Mouse (Mus musculus) intestine, postnatal 0 days (tissue): Measurements from ENCODE around the gene Fam83e. TPM values are rescaled to one million over a fixed set of nuclear protein-coding genes. Genes with fewer than 3 reads are reported as not detected.

Experiments used
- ATAC-seq: fragments of 200-750 bp; cut with Nextera tagmentation; 2 replicates; pipeline ENCODE4 v1.8.0; 2017; ENCODE audit warnings: mild to moderate bottlenecking, moderate TSS enrichment, moderate library complexity
- H3K27ac ChIP-seq: fragments of 300-500 bp; sonication (generic); 2 replicates; pipeline ENCODE4 v1.5.1; 2014; ENCODE audit warnings: mild to moderate bottlenecking, low read depth, low read length, moderate library complexity
- H3K27me3 ChIP-seq: fragments of 300-500 bp; sonication (generic); replicated peaks from 2 replicates; pipeline ENCODE4 v1.6.1; 2014; ENCODE audit warnings: low read length, mixed read lengths; ENCODE audit not compliant: control insufficient read depth, insufficient read depth
- H3K36me3 ChIP-seq: fragments of 300-500 bp; sonication (generic); 2 replicates; pipeline ENCODE4 v1.6.1; 2014; ENCODE audit warnings: mild to moderate bottlenecking, moderate library complexity; ENCODE audit not compliant: control insufficient read depth, insufficient read depth
- H3K4me1 ChIP-seq: fragments of 300-500 bp; sonication (generic); replicated peaks from 2 replicates; pipeline ENCODE4 v1.6.1; 2014; ENCODE audit warnings: antibody characterized with exemption, low read length, mixed read lengths; ENCODE audit not compliant: control insufficient read depth, insufficient read depth
- H3K4me2 ChIP-seq: fragments of 300-500 bp; sonication (generic); replicated peaks from 2 replicates; pipeline ENCODE4 v1.6.1; 2014; ENCODE audit warnings: low read depth, mild to moderate bottlenecking, moderate library complexity
- H3K4me3 ChIP-seq: fragments of 300-500 bp; sonication (generic); 2 replicates; pipeline ENCODE4 v1.5.1; 2014; ENCODE audit warnings: low read depth, low read length
- H3K9ac ChIP-seq: fragments of 300-500 bp; sonication (generic); 2 replicates; pipeline ENCODE4 v1.6.1; 2014; ENCODE audit warnings: mild to moderate bottlenecking, low read depth, low read length
- H3K9me3 ChIP-seq: fragments of 300-500 bp; sonication (generic); 2 replicates; pipeline ENCODE4 v1.6.1; 2016; ENCODE audit warnings: mixed run types; ENCODE audit not compliant: control insufficient read depth
- CTCF ChIP-seq: sonication (generic); IDR thresholded peaks from 2 replicates; pipeline ENCODE4 v1.5.1; 2016; ENCODE audit warnings: low read depth, mild to moderate bottlenecking, control low read depth, antibody characterized with exemption, moderate library complexity
- WGBS: fragments of 180-500 bp; shearing (Covaris S2); extraction: QIAGEN DNeasy Blood & Tissue Kit; methylation state at CpG from one replicate; pipeline ENCODE4 v1.1.7; 2014; 5-methylcytosine and 5-hydroxymethylcytosine counted together
- polyA plus RNA-seq: library from polyadenylated mRNA; unstranded; fragments of >200 nt; fragmentation: Nextera tagmentation; extraction: Ambion mirVana; gene quantifications from 2 replicates; pipeline ENCODE4 v1.2.1, GENCODE M21; 2015

Gene Fam83e
- polyA plus RNA-seq, 1 experiment from 2014 or later, result 16.7 TPM

GRCm38 (mm10) chr7:45766764-45767163 lies 45.8 kb downstream of the Fam83e start:
- no peak overlapping the region for H3K9ac ChIP-seq
- H3K27me3 ChIP-seq, result no peaks in the 10 kb centered on the region
- no peak overlapping the region for H3K27ac ChIP-seq
- no peak for ATAC-seq
- 52% methylated on average over 8 of the region's 8 CpGs for WGBS
- no peaks in the 10 kb centered on the region for H3K4me1 ChIP-seq
- no peaks in the 10 kb centered on the region for H3K9me3 ChIP-seq
- H3K4me3 ChIP-seq, result no peak overlapping the region
- TF ChIP-seq CTCF, result no peak
- no peak overlapping the region for H3K4me2 ChIP-seq
- no peaks in the 10 kb centered on the region for H3K36me3 ChIP-seq

GRCm38 (mm10) chr7:45767500-45767899 lies 46.5 kb downstream of the Fam83e start:
- H3K27me3 ChIP-seq, result no peaks in the 10 kb centered on the region
- no peaks in the 10 kb centered on the region for H3K36me3 ChIP-seq
- H3K9me3 ChIP-seq, result no peaks in the 10 kb centered on the region
- no peak overlapping the region for H3K4me3 ChIP-seq
- 95% methylated on average over 6 of the region's 6 CpGs for WGBS
- no peak overlapping the region for H3K27ac ChIP-seq
- no peaks in the 10 kb centered on the region for H3K4me1 ChIP-seq
- H3K9ac ChIP-seq, result no peak overlapping the region
- TF ChIP-seq CTCF, result 0 out of 2 replicates have a peak, but pooled peaks have one; percentile 22
- ATAC-seq, result no peak
- H3K4me2 ChIP-seq, result no peak overlapping the region

GRCm38 (mm10) chr7:45770427-45771082 lies 49.5 kb downstream of the Fam83e start:
- H3K27ac ChIP-seq, result peak overlapping the region; percentile 68
- H3K36me3 ChIP-seq, result no peaks in the 10 kb centered on the region
- no peak overlapping the region for H3K9ac ChIP-seq
- H3K4me1 ChIP-seq, result no peaks in the 10 kb centered on the region
- H3K4me3 ChIP-seq, result no peak overlapping the region
- 42% methylated on average over 8 of the region's 8 CpGs for WGBS
- H3K27me3 ChIP-seq, result no peaks in the 10 kb centered on the region
- peak overlapping the region; percentile 39 for H3K4me2 ChIP-seq
- peak; percentile 77 for ATAC-seq
- TF ChIP-seq CTCF, result no peak
- no peaks in the 10 kb centered on the region for H3K9me3 ChIP-seq

DNA sequence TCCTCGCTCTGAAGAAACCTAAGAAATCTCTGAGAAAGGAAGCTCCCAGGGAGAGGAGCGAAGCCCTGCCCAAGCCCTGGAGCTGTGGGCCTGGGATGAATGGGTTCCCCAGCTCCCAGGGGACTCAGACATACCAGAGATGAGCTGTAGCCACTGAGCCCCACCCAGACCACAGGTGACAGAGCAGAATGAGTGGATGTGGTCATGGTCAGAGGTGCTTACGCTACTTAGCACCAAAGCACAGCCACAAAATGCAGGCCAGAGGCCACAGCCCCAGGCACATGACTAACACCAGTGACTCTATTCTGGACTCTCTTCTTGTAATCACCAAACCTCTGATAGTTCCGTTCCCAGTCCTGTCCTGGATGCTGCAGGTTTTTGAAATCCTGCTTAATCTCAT lies 50.1 kb downstream of the Fam83e start:
- peak; percentile 9; the same call in 1 of the 2 replicates for ATAC-seq
- no peak overlapping the region for H3K9ac ChIP-seq
- H3K4me1 ChIP-seq, result no peaks in the 10 kb centered on the region
- TF ChIP-seq CTCF, result no peak
- peak overlapping the region; percentile 68 for H3K27ac ChIP-seq
- no peaks in the 10 kb centered on the region for H3K27me3 ChIP-seq
- 63% methylated on average over 4 of the region's 4 CpGs for WGBS
- no peaks in the 10 kb centered on the region for H3K9me3 ChIP-seq
- H3K4me2 ChIP-seq, result no peak overlapping the region
- H3K4me3 ChIP-seq, result no peak overlapping the region
- H3K36me3 ChIP-seq, result no peaks in the 10 kb centered on the region

DNA sequence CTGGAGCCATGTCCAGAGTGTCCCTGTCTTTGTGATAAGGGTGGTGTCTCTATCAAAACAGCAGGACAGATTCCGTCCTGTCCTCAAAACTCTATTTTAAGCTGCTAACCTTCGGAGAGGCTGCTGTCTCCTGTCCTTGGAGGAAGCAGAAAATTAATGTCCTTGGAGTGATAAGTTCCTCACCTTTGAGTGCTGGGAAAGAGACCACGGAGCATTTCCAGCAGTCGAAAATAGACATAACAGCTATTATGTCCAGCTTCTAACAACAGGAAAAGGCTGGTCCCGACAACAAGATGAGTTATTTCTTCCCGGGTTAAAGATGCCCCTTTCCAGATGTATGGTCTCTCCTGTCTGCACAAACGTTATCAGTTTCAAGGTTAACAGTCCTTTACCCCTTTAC lies 54.2 kb downstream of the Fam83e start:
- Histone ChIP-seq H3K27ac (no peak overlapping the region; the same call in 1 of the 2 replicates), H3K4me1 (no peaks in the 10 kb centered on the region), H3K9me3 (no peaks in the 10 kb centered on the region), H3K9ac (no peak overlapping the region), H3K4me3 (no peak overlapping the region), H3K36me3 (no peaks in the 10 kb centered on the region), H3K27me3 (no peaks in the 10 kb centered on the region), H3K4me2 (no peak overlapping the region)
- no peak for TF ChIP-seq CTCF
- no peak for ATAC-seq
- WGBS, result 71% methylated on average over 7 of the region's 7 CpGs

Other genes starting within 250 kb of the Fam83e start
- gene Tulp2, start 239.3 kb upstream of the Fam83e start, polyA plus RNA-seq, result 0.65 and 0.78 TPM in 2 replicates
- not detected in 2 replicates for gene Gm45808, start 234.4 kb upstream of the Fam83e start, polyA plus RNA-seq
- gene Dhdh, start 232.4 kb upstream of the Fam83e start, polyA plus RNA-seq, result 1.1 and 1.2 TPM in 2 replicates
- gene Nucb1, start 210.8 kb upstream of the Fam83e start, polyA plus RNA-seq, result 199 and 218 TPM in 2 replicates
- 7.4 and 9.0 TPM in 2 replicates for gene Ppp1r15a, start 194.9 kb upstream of the Fam83e start, polyA plus RNA-seq
- gene Plekha4, start 194.9 kb upstream of the Fam83e start, polyA plus RNA-seq, result 0.80 and 1.6 TPM in 2 replicates
- gene Hsd17b14, start 166.3 kb upstream of the Fam83e start, polyA plus RNA-seq, result 0.73 and 1.2 TPM in 2 replicates
- gene Bcat2, start 151.1 kb upstream of the Fam83e start, polyA plus RNA-seq, result 17.7 and 18.6 TPM in 2 replicates
- not detected in 2 replicates for gene Fgf21, start 105.7 kb upstream of the Fam83e start, polyA plus RNA-seq
- gene Fut1, start 103.9 kb upstream of the Fam83e start, polyA plus RNA-seq, result 0.05 and 0.23 TPM in 2 replicates
- 0.08 TPM in 2 replicates for gene Izumo1, start 99.4 kb upstream of the Fam83e start, polyA plus RNA-seq
- gene Rasip1, start 93.7 kb upstream of the Fam83e start, polyA plus RNA-seq, result 5.7 and 6.1 TPM in 2 replicates
- gene Mamstr, start 81.2 kb upstream of the Fam83e start, polyA plus RNA-seq, result 2.8 and 3.7 TPM in 2 replicates
- gene Fut2, start 54.8 kb upstream of the Fam83e start, polyA plus RNA-seq, result 2.9 and 3.6 TPM in 2 replicates
- 0.10 and 0.20 TPM in 2 replicates for gene Ntn5, start 37.2 kb upstream of the Fam83e start, polyA plus RNA-seq
- gene Sec1, start 26.8 kb upstream of the Fam83e start, polyA plus RNA-seq, result 0.08 and 0.25 TPM in 2 replicates
- 2.1 and 2.7 TPM in 2 replicates for gene Car11, start 21.4 kb upstream of the Fam83e start, polyA plus RNA-seq
- gene Dbp, start 16.1 kb upstream of the Fam83e start, polyA plus RNA-seq, result 6.9 and 8.6 TPM in 2 replicates
- gene Rpl18, start 5.8 kb upstream of the Fam83e start, polyA plus RNA-seq, result 708 and 740 TPM in 2 replicates
- 55.1 and 55.9 TPM in 2 replicates for gene Sphk2, start 3.2 kb upstream of the Fam83e start, polyA plus RNA-seq
- gene Spaca4, start 4.6 kb downstream of the Fam83e start, polyA plus RNA-seq, result 0.17 and 0.22 TPM in 2 replicates
- 0.08 and 0.29 TPM in 2 replicates for gene Lmtk3, start 62.5 kb downstream of the Fam83e start, polyA plus RNA-seq
- gene Sult2b1, start 63.5 kb downstream of the Fam83e start, polyA plus RNA-seq, result 36.7 and 37.1 TPM in 2 replicates
- 61.9 and 66.4 TPM in 2 replicates for gene Cyth2, start 93.4 kb downstream of the Fam83e start, polyA plus RNA-seq
- gene Kcnj14, start 103.6 kb downstream of the Fam83e start, polyA plus RNA-seq, result 0.10 and 0.27 TPM in 2 replicates
- gene Grwd1, start 109.7 kb downstream of the Fam83e start, polyA plus RNA-seq, result 16.4 and 16.6 TPM in 2 replicates
- 99.6 and 107 TPM in 2 replicates for gene Kdelr1, start 151.6 kb downstream of the Fam83e start, polyA plus RNA-seq
- gene Grin2d, start 157.2 kb downstream of the Fam83e start, polyA plus RNA-seq, result 0.66 and 1.1 TPM in 2 replicates
- 0.72 and 0.75 TPM in 2 replicates for gene Syngr4, start 175.5 kb downstream of the Fam83e start, polyA plus RNA-seq
- gene Tmem143, start 175.7 kb downstream of the Fam83e start, polyA plus RNA-seq, result 6.8 and 7.4 TPM in 2 replicates
- gene Emp3, start 200.2 kb downstream of the Fam83e start, polyA plus RNA-seq, result 82.4 and 83.3 TPM in 2 replicates
- gene Ccdc114, start 202.9 kb downstream of the Fam83e start, polyA plus RNA-seq, result 2.9 and 3.3 TPM in 2 replicates